Mouse (Mus musculus) regulatory T cell (primary cell): ENCODE data around the gene Adamts17.

Source experiments
- in situ Hi-C: fragments of 300-600 bp; cut with MboI, MseI; formaldehyde crosslinking; loops from one replicate; pipeline ENCODE4 v1.15.1; 2025; ENCODE audit warnings: high pct_unique_total_duplicates

The Adamts17 gene

DNA sequence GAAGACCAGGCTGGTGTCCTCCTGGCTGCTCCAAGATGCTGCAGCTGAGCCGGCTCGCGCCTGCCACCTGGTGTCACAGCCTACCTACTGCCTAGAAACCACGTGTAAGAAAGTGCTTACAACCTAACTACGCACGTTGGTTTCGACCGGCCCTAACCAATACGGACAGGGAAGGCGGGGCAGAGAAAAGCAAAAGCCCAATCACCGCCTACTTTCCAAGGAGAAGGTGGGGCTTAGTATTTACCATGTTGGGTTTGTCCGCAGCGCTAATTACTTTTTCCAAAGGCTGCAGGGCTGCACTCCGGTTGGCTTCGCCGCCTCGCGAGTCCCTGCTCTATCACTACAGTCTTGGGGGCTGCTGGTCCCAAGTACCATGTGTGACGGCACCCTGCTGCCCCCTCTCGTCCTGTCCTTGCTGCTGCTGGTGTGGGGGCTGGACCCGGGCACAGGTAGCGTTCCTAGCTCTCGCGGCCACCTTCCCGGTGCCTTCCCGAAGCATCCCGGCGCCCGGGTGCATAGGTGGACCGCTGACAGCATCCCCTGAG is at the start of gene Adamts17:
Gene Adamts17, plus strand, starts transcription at position 273 of the 545 bp plus-strand sequence.
- in situ Hi-C loops = loop anchor here (10.0 kb wide), 2 partner anchors 785 to 1145 kb away; partner anchors contain the start of gene Tm2d3

DNA sequence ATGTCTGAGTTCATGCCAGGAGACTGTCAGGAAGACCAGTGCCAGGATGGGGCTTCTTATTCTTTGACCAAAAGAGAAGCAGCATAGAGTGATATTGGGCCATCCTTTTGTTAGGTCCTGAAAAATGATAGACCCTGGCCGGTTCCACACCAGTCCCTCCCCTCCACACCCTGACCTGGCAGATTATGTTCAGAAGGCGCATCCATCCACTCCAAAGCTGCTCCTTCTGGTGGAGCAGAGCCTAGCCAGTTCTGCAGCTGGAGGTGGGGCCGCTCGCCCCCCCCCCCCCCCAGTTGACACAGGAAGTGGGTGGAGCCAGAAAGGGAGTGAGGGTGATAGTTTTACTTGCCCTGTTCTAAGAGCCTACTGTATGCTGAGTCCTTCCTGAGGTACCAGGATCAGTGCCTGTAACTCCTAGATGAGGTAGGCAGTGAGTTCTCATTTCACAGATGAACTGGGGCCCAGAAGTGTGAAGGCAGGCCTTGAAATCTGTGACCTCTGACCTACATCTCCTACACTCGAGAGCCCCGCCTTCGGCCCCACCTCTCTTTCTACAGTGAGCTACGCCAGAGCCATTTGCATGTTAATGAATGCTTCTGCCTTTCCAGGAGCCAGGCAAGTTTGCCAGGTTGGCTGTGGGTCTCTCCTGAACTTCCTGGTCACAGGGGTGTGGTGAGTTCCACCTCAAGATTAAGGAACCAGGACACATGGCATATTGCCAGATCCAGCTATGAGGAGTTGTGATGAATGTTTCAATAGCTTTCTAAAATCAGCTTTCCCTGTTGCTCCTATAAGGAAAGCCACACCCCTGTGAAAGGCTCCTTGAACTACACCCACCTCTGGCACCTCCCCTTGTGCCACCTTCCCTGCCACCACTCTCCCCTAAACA is 49.4 kb upstream of the Adamts17 start:
- in situ Hi-C loops = no loop called here

DNA sequence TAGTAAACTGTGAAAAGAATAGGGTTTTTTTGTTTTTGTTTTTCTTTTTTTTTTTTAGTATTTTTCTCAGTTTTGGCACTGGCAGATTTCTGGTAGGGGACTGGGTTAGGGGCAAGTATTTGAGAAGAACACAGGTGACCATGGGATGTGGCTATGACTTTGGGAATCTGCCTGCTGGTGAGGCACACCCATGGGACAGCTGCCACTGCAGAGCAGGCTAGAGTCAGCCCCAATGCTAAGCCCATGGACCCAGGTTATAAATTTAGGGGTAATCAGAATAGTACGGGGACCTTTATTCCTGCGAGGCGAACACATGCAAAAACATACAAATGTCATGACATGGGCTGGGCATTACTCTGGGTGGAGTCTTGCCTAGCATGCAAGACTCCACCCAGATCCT is 48.5 kb upstream of the Adamts17 start:
- in situ Hi-C loops = no loop called here

DNA sequence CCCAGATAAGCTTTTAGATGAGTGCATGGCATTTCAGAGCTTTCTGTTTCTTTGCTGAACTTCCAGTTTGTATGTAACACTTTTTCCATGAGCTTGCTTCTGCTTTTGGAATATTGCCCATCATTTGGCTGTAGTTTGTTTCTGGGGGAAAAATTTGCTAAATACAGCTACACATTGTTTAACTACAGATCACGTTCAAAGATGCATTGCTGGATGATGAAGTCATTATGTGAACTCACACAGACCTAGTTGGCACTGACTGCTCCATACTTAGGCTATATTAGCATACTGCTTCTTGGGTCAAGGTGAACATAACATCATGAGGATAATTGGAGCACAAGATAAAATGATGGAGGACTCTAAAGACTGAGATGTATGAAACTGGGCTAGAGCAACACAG is 42.6 kb upstream of the Adamts17 start:
- in situ Hi-C loops = no loop called here

DNA sequence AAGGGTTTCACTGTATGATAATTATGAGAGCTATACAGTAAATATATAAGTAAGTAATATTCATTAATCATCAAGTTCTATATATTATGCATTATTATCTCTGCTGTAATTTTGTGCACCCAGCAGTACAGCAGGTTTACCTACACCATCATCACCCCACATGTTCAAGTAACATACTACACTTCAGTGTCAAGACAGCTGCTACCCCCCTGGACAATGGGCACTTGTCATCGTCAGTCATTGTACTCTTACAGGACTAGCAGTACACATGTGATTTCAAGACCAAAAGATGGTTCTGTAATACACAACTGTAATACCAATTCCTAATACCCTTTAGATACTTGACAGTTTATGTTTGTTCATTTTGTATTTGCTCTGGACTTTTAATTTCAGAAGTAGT is 42.2 kb upstream of the Adamts17 start:
- in situ Hi-C loops = no loop called here

DNA sequence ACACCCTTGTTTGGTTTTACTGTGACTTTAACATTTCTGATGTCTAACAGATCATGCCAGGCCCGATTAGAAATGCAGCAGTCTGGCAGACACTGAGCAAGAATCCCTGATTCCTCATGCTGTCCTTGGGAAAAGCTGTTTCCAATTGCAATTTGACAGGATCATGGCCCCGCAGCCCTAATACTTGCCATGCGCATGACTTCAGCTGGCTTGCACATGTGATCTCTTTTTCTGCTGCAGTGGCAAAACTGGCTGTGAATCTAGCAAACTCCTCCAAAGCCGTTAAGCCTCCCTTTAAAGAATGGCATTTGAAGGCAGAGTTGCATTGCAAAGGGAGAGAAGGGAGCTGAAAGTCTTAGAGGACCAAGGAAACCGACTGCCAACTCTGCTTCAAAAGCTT is 40.7 kb upstream of the Adamts17 start:
- in situ Hi-C loops = no loop called here

DNA sequence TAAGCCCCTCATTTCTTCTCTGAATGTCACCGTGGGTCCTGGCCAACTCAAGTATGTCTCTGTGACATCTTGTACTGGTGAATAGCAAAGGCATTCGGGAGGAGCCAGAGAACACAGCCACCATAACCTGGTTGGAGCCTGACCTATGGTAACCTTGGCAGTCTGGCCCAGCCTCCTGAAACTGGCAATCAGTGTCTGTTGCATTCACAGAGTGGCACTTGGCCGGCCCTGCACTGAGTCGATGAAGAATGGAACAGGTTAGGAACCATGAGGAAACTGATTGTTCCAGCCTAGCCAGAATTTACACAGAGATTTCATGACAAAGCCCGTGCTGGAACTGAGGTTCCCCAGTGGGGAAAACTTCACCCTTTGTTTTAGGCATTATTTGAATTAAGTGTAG is 38.8 kb upstream of the Adamts17 start:
- in situ Hi-C loops = no loop called here

DNA sequence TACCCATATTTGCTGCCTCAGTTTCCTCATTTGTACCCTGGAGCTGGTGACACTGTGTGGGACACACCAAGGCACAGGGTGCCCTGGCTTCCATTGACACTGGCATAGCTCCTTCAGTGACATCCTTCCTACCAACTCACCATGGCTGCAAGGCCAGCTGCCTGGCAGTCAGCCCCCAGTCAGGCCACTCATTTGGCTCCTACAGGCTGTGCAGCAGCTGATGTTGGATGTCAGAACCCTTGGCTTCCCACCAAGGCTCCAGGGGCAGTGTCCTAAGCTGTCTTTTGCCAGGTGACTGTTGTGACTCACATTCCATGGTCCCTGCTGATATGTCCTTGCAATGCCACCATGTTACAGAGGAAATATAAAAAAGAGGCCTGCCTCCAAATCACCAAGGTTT is 37.8 kb upstream of the Adamts17 start:
- in situ Hi-C loops = no loop called here

DNA sequence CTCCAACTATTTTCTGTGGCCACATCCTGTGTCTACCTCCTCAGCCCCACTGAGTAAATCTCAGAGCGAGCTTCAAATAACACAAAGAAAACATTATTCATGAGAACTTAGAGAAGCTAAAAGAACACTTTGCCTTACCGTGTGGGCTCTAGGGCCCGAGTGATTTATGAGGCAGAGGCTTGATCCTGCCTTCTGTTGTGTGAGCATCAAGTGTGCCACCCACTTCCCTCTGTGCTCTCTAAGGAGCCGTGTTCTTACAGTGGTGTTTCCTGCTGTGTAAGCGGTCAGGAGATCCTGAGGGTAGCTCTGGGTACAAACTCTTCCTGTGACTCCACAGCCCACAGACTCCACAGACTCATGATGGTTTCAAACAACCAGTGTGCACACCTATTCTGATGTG is 35.7 kb upstream of the Adamts17 start:
- in situ Hi-C loops = no loop called here

DNA sequence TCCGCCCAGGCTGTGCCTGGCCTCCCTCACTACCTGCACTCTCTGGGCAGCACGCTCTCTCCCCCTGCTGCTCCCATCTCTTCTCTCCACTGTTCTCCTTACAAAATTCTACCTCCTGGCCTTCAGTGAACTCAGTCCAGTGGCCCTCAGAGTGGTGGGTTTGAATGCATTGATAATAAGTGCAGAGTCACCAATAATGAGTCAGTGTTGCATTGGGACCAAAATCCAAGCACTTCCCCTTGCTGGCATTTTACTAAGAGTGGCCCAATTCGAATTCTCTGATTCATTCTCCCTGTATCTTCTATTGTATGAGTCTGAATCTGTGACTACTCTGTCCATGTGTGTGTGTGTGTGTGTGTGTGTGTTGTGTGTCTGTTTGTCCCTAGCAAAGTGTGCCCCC is 32.7 kb upstream of the Adamts17 start:
- in situ Hi-C loops = no loop called here

DNA sequence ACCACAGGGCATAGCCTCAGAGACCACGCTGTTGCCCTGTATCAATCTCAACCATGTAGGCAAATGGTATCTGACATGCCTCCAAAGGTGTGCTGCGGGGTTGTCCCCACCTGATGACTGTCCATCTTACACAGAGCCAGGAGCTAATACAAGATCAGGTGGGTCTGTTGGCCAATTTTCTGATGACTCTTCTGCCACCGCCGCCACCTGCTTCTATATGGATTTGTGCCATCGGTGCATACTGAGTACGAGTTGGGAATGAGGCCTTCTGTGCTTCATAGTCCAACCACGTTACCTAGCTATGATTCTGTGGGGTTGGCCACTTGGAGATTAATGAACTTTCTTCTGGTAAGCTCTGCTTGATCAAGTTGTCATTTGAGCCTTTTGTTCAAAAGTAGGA is 29.1 kb upstream of the Adamts17 start:
- in situ Hi-C loops = no loop called here

DNA sequence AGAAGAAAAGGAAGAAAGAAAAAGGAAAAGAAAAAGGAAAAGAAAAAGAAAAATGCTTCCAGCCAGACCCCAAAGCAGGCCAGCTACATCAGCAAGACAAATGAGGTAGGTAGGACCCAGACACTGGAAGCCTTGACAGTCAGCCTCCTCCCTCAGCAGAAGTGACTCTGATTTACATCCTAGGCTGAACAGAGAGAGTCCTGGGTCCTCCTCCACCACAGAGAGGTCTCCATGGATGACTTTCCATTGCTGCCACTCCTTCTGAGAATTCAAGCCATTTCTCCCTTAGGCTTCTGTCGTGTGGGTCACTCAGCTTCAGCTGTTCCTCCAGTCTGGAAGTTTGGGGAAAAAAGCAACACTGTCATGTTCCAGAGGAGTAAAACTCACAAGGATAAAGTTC is 28.2 kb upstream of the Adamts17 start:
- in situ Hi-C loops = no loop called here

DNA sequence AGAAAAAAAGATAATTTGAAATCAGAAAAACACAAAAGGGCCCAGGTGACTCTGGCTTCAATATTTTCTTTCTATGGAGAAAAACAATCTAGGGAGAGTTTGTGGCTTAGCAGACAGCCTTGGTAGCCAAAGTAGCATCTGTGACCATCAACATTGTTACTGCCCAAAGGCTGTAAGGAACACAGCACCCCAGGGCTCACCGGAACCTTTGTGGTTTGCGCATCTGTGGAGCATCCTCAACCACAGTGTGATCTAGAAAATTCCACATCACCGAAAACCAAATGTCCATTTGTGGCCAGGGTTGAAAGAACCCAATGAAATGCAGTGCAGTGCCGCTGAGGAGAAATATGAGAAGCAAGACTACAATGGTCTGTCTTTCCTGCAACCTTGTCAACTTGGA is 27.2 kb upstream of the Adamts17 start:
- in situ Hi-C loops = no loop called here

DNA sequence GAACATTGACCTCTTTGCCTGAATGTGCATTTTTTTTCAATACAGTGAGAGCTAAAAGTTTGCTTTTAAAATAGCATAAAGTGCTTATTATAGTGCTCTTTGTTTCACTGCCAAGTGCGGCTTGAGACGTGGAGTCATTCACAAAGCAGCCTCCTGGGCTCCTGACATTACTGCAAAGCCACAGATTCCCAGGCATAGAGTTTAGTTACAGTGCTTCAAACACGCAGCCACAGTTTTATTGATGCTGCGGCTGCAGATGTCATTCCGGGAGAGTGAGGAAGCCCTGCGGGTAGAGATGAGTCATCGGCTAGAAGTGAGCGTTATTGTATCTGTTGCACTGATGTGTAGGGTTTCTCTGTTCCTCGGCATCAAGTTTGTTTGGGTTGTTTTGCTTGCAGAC is 26.8 kb upstream of the Adamts17 start:
- in situ Hi-C loops = no loop called here

DNA sequence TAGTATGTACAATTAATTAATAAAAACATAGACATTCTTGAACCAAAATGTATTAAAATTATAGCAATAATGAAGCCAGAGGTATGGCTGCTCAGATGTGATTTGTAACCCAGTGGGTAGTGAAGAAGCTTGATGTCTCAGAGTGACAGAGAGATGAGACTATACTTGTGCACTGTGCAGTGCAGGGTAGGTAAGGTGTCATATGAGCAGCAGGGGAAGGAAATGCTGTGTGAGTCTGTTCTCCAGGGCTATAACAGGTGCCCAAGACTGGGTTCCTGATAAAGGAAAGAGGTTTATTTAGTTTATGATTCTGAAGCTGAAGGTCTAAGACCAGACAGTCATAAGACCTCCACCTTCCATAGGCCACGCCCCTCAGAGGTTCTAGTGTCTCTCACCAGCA is 26.4 kb upstream of the Adamts17 start:
- in situ Hi-C loops = no loop called here

DNA sequence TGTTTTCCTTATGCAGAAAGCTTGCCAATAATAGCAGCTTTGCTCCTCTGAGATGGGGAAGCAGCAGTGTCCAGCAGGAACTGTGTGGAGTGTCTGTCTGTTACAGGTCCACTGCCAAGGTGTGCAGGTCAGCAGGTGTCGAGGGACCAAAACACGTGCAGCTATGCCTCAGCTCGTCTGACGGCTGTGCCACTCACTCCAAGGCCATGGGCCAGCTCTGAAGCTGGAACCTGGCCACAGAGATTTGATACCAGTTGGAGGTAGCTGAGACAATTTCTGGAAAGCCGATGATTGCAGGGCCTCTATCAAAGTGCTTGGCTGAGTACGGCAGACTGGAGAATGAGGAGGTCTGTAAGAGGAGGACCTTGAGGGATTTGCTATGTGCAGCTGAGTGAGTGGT is 24.0 kb upstream of the Adamts17 start:
- in situ Hi-C loops = no loop called here

DNA sequence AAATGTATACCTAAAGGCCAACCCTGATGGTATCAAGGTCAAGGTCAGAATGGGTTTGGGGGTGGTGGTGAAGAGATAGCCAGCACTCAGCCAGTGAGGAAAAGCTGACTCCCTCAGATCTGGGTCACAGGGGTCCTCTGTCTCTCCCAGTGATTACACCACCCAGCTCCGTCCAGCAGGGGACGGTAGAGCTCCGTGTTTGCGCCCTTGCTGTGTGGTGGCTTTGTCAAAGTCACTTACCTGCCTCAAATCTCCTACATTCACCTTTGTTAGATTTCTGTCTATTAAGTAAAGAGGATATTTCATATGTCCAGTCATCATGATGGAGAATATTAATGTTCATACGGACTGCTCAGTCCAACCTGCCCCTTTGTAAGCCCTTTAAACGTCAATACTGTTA is 19.5 kb upstream of the Adamts17 start:
- in situ Hi-C loops = loop anchor here (5.0 kb wide), 1 partner anchor 377 kb away; no protein-coding TSS in a partner anchor

DNA sequence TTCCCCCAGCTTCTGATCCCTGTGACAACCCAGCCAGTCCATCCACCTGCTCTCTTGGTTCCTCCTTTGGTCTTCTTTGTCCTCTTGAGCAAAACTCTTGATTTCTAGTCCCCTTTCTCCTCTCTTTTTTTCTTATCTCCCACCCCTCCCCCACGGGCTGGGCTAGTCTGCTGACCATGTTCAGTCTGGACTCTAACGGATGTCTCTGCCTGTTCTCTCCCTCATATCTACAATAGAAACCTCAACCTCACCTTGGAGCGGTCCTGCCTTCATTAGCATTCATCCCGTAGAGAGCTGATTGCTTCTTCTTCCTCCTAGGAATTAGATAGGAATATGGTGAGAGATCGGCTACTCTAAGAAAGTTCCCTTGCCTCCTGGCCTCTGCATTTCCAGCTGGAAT is 8.7 kb upstream of the Adamts17 start:
- in situ Hi-C loops = loop anchor here (10.0 kb wide), 2 partner anchors 794 to 1136 kb away; partner anchors contain the start of gene Tm2d3

DNA sequence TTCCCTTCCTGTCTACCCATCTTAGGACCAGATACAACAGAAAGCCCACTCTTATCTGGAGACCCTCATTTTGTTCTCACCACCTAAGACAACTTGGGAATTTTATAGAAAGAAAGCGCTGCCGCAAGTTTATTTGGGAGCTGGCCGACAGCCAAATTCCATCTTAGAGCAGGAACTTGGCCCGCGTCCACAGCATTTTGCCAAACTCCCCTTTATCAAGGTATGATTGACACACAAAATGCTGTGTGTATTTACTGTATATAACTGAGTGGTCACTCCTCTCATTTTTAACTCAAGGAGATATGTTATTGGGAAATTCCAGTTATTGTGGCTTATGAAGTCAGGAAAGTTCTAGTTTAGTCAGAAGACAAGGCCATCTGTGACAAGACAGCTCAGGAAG is 8.2 kb upstream of the Adamts17 start:
- in situ Hi-C loops = loop anchor here (10.0 kb wide), 2 partner anchors 794 to 1136 kb away; partner anchors contain the start of gene Tm2d3

DNA sequence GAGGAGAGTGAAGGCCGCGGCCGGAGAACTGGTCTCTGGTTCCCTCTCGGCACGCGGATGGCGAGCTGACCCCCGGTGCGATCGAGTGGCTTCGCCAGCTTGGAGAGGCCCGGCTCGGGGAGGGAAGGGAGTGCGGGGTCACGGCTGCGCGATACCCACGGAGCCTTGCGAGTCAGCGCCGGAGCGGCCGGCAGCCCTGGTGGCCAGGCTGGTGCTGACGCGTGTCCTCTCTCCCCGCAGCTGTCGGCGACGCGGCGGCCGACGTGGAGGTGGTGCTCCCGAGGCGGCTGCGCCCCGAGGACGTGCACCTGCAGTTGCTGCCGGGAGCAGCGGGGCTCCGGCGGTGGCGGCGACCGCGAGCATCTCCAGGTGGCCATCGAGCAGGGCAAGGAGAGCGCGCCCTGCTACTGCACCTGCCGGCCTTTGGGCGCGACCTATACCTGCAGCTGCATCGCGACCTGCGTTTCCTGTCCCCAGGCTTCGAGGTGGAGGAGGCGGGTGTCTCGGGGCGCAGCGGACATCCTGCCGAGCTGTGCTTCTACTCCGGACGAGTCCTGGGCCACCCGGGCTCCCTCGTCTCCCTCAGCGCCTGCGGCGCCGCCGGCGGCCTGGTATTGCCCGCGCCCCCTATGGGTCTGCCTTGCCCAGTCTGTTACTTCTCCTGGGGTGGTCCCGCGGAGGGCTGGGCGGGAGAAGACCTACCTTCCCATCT is 629 bp downstream of the Adamts17 start:
- in situ Hi-C loops = no loop called here

DNA sequence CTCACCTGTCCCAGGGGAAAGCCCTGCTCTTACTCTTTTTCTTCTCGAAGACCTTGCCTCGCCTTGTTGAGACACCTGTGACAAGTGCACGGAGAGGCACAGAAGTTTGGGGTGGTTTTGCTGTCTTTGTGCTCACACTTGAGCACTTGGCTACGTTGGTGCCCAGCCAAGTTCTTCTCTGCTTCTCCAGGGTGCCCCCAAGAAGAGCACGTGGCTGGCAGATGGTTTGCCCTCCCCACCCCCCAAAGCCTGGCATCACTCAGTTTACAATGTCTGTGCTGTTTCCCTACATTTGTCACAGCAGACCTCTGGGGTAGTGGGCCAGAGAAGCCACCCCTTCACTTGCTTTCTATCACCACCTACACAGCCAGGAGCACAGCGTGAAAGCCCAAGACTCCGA is 1.6 kb downstream of the Adamts17 start:
- in situ Hi-C loops = no loop called here

DNA sequence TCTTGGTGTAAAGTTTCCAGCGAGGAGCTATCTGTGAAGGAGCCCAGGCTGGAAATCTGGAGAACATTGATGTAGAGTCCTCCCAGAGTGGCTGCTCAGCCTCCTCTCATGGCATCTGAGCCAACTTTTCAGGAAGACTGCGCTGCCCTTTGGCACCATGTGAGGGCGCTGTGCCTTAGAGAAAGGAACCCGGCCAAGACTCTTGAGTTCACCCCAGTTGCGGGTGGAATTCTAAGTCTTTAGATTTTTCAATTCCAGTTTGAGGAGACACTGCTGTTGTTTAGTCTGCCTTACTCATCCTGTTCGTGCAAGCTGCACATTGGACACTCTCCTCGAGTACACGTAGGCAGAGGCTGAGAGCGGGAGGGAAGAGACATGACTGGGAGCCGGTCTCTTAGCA is 2.5 kb downstream of the Adamts17 start:
- in situ Hi-C loops = no loop called here

DNA sequence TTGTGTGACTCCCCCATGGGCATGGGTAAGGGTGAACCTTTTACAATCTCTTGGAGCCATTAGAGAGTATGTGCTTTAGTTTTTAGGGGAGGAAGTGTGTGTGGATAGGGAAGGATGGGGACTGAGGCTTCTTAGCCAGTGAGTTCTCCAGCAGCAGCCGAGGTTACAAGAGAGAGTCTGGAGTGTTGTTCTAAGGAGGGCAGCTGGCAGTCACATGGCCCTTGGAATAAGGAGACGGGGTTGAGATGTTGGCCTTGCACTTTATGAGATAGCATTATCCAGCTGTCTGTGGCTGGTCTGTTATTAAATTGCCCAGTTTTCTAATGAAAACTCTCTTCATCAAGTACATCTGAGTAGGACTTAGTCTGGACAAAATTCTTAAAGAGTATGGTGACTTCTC is 4.3 kb downstream of the Adamts17 start:
- in situ Hi-C loops = no loop called here
